Mouse (Mus musculus) Patski (cell line): Measurements from ENCODE around the gene Adamts9. TPM values are rescaled to one million over a fixed set of nuclear protein-coding genes. Genes with fewer than 3 reads are reported as not detected.

Experiments
- ATAC-seq: fragments of 100-300 bp; one replicate; pipeline ENCODE4 v1.8.0; 2021
- CTCF ChIA-PET: fragments of 350-600 bp; sonication (Branson Sonifier 250); formaldehyde crosslinking; loops from one replicate; lab custom pipeline; 2022; ENCODE audit warnings: inconsistent platforms; lab: Charles Lee
- POLR2A ChIA-PET: fragments of 350-600 bp; sonication (Branson Sonifier 250); formaldehyde crosslinking; loops from one replicate; lab custom pipeline; 2022; ENCODE audit warnings: antibody characterized with exemption, inconsistent platforms; lab: Charles Lee
- DNase-seq: peaks from one replicate; pipeline ENCODE4 v3.0.0-alpha.2; 2011; ENCODE audit warnings: low read depth, low spot score
- H3K27me3 ChIP-seq: fragments of 371-371 bp; one replicate; pipeline ENCODE4 v1.5.1; 2021
- CTCF ChIP-seq: fragments of 100-300 bp; IDR thresholded peaks from one replicate; pipeline ENCODE4 v1.5.1; 2021
- in situ Hi-C: fragments of 300-500 bp; cut with MboI; formaldehyde crosslinking; loops from 3 replicates; pipeline ENCODE4 v1.11.1; 2018; ENCODE audit warnings: low pct_unique_long_range_greater_than_20kb, mixed read lengths
- polyA plus RNA-seq: library from polyadenylated mRNA; unstranded; gene quantifications from one replicate; pipeline ENCODE4 v1.2.3, GENCODE M21; 2021

Adamts9 gene
- polyA plus RNA-seq, 1 experiment from 2014 or later, result 17.9 TPM

- TF ChIP-seq CTCF, result no peak
- in situ Hi-C loops, result no loop called here
- ATAC-seq, result no peak
- ChIA-PET CTCF (interaction anchor here (1.1 to 1.7 kb wide), 2 partner anchors 9 to 13 kb away, joined by 3 to 5 read pairs; no protein-coding TSS in a partner anchor), POLR2A (no interaction called here)
- no peaks in the 10 kb centered on the region for H3K27me3 ChIP-seq
- no peak for DNase-seq
These were observed 18.8 kb downstream of the Adamts9 start for GRCm38 (mm10) chr6:92924536-92924935.

GRCm38 (mm10) chr6:92921843-92922242, 21.4 kb downstream of the Adamts9 start:
- CTCF ChIA-PET, result interaction anchor here (0.6 kb wide), 1 partner anchor 194 kb away, joined by 3 read pairs; no protein-coding TSS in a partner anchor
- no peak for DNase-seq
- POLR2A ChIA-PET, result interaction anchor here (0.5 kb wide), 1 partner anchor 57 kb away, joined by 3 read pairs; no protein-coding TSS in a partner anchor
- H3K27me3 ChIP-seq, result no peaks in the 10 kb centered on the region
- no peak for ATAC-seq
- no peak for TF ChIP-seq CTCF
- in situ Hi-C loops, result no loop called here

DNA sequence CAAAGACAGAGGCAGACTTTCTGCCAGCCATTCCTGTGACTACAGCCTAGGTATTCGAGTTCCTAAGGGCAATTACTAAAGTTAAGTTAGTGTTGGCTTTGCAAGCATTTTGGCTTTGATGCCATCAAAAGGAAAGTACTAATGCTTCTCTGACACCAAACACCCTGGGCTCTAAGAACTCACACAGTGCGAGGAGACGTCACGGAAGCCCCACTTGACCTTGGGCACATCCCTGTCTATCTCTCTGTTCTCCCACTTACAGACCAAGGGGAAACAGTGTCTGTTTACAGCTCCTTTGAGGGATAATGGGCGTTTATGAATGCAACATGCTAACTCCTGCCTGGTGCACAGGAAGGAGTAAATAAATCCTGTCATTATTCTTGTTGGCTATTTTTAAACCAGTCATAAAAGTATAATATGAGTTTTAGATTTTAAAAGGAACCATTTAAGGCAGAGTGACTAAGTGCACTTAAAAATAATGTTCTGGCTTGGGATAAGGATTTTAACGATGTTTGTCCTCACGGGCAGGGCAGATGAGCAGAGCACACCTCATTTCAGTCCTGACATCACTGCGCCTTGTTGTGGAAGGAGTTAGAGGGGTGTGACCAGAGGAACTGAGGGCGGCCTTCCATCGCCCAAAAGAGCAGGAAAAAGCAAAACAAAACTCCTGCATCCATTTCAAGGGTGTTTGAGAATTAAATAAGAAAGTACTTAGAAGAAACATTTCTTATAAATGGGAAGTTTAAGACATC, 22.2 kb downstream of the Adamts9 start:
- TF ChIP-seq CTCF, result no peak
- ChIA-PET CTCF (interaction anchor here (0.6 kb wide), 1 partner anchor 193 kb away, joined by 3 read pairs; no protein-coding TSS in a partner anchor), POLR2A (interaction anchor here (0.5 kb wide), 1 partner anchor 57 kb away, joined by 3 read pairs; no protein-coding TSS in a partner anchor)
- ATAC-seq (no peak), DNase-seq (no peak)
- in situ Hi-C loops, result no loop called here
- H3K27me3 ChIP-seq, result no peaks in the 10 kb centered on the region

DNA sequence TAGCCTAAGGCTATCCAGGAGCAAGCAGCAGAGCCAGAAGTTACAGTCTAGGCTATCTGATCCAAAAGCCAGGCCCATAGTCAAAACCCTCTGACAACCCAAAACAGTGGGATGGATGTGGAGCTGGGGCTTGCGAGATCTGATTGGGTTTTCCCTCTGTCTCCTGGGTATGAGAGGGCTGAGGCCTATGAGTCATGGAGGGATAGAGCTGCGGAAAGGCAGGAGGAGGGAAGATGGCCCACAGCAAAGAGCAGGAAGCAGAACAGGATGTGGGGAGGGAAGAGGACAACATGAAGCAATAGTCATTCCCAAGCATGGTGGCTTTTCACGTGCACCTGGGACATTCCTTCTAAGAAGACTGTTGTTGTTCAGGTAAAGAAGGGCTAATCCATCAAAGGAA, 32.7 kb downstream of the Adamts9 start:
- ChIA-PET CTCF (interaction anchor here (1.8 kb wide), 1 partner anchor 14 kb away, joined by 5 read pairs; no protein-coding TSS in a partner anchor), POLR2A (no interaction called here)
- no peak for TF ChIP-seq CTCF
- DNase-seq (no peak), ATAC-seq (no peak)
- in situ Hi-C loops, result no loop called here
- no peaks in the 10 kb centered on the region for H3K27me3 ChIP-seq

DNA sequence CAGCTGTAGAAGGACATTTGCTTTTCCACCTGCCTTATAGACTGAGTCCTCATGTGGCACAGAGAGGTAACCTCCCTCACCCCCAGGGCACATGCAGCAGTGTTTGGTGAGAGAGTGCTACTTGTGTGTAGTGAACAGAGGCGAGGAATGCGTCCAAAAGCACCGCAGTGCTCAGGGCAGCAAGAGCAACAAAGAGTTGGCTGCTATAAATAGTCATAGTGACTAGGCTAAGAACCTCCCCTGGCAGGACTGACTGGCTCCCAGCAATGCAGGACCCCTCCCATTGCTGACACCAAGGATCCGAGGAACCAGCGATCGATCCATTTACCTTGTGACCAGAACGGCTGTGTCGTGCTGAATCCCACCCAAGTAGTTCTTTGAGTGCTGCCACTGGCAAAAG, 33.9 kb downstream of the Adamts9 start:
- no peak for TF ChIP-seq CTCF
- POLR2A ChIA-PET, result no interaction called here
- no peak for ATAC-seq
- in situ Hi-C loops, result no loop called here
- CTCF ChIA-PET, result interaction anchor here (0.7 to 1.1 kb wide), 3 partner anchors 11 to 84 kb away, joined by 3 to 4 read pairs (median 3); no protein-coding TSS in a partner anchor
- no peaks in the 10 kb centered on the region for H3K27me3 ChIP-seq
- DNase-seq, result no peak

DNA sequence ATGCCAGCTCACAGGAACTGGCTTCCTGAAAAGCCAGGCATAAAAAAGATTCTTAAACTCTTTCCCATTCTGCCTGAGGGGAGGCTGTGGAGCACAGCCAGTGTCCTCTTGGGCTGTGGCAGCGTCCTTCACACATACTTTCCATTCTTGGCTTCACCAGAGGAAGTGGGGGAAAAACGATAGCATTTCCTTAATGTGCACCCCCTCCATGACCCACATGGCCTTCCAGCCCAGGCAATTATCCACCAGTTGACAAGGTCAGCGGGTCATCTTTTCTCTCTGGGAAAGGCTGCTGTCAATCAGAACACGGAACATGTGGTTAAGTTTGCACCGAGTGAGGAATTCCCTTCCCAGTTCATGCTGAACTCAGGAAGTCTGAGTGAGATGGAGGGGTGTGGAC, 37.4 kb downstream of the Adamts9 start:
- in situ Hi-C loops, result no loop called here
- POLR2A ChIA-PET, result no interaction called here
- no peak for TF ChIP-seq CTCF
- peak; percentile 32 for ATAC-seq
- H3K27me3 ChIP-seq, result no peaks in the 10 kb centered on the region
- no peak for DNase-seq
- CTCF ChIA-PET, result no interaction called here

DNA sequence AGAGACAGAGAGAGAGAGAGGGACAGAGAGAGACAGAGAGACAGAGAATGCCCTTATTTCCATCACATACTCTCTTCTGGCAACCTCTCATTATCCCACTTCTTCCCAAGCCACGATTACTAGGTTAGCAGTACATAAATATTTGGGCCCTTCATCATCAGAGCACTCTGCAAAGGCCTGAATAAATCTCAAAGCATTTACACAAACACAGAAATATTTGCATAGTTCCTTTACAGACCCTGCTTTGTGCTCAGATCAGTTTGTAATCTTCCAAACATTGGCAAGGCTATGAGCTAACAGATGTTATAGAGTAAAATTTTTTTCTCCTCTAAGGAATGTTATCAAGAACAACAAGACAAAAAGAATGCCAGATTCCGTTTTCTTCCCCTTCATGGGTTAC, 38.8 kb downstream of the Adamts9 start:
- ChIA-PET CTCF (interaction anchor here (0.6 kb wide), 1 partner anchor 9 kb away, joined by 3 read pairs; no protein-coding TSS in a partner anchor), POLR2A (interaction anchor here (0.7 kb wide), 1 partner anchor 1367 kb away, joined by 5 read pairs; no protein-coding TSS in a partner anchor)
- in situ Hi-C loops, result no loop called here
- no peaks in the 10 kb centered on the region for H3K27me3 ChIP-seq
- ATAC-seq (peak; percentile 47), DNase-seq (peak; percentile 20)
- no peak for TF ChIP-seq CTCF

DNA sequence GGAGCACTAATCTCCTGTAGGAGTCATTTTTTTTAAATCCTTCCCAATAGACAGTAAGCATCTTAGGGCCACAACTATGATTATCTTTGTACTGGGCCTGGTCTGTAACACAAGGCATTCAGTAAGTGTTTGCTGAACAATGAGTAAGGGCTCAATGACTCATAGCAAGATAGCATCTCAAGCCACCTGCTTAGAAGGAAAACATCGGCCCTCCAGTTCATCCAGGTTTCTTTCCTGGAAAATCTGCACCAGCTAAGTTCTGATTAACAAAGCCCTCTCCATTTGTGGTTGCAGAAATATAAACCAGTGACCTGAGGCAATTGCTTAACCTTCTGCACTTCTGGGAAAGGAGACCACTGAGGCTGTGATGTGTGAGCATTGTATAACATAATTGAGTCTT, 39.3 kb downstream of the Adamts9 start:
- no peak for TF ChIP-seq CTCF
- in situ Hi-C loops, result no loop called here
- ChIA-PET CTCF (interaction anchor here (1.2 kb wide), 1 partner anchor 548 kb away, joined by 3 read pairs; no protein-coding TSS in a partner anchor), POLR2A (interaction anchor here (0.7 kb wide), 1 partner anchor 1368 kb away, joined by 5 read pairs; no protein-coding TSS in a partner anchor)
- H3K27me3 ChIP-seq, result no peaks in the 10 kb centered on the region
- DNase-seq (peak; percentile 51), ATAC-seq (peak; percentile 31)

- ATAC-seq (no peak), DNase-seq (no peak)
- CTCF ChIA-PET, result no interaction called here
- no peak for TF ChIP-seq CTCF
- POLR2A ChIA-PET, result no interaction called here
- H3K27me3 ChIP-seq, result no peaks in the 10 kb centered on the region
- in situ Hi-C loops, result no loop called here
These were observed 51.8 kb downstream of the Adamts9 start for GRCm38 (mm10) chr6:92891535-92891934.

DNA sequence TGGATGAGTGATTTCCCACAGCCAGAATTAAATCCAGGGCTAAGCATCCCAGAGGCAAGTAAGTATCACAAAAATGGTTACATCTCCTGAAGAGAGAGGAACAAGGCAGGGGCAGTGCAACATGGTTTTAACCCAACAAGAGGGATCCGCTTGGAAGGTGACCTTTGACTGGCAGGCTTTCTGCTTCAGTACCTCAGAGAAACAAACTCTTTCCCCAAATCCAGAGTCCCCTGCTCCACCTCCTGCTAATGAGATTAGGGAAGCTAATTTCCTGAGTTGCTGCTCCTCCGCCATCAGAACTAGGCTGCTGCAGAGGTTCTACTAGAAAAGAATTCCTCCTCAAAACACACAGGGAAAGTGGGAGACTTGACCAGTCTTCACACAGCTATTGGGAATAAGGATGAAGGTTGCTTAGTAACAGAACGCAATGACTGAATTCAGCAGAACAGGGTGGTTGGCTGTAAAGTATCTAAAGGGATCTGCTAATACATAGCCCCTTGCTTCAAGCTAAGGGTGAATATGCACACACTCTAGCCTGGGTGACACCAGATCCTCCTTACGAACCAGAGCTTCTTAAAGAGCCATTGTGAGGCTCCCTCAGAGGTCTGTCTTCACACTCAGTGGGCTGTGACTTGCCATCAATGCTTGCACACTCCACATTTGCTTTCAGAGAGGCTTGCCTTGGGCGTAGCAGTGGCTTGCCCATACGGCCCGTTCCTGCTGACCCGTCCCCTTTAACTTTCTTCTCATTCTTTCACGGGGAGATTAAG, 60.0 kb downstream of the Adamts9 start:
- ATAC-seq (no peak), DNase-seq (no peak)
- POLR2A ChIA-PET, result no interaction called here
- TF ChIP-seq CTCF, result no peak
- no peaks in the 10 kb centered on the region for H3K27me3 ChIP-seq
- in situ Hi-C loops, result no loop called here
- CTCF ChIA-PET, result interaction anchor here (1.1 to 1.9 kb wide), 2 partner anchors 9 to 55 kb away, joined by 3 to 4 read pairs; no protein-coding TSS in a partner anchor
